Mouse (Mus musculus): ENCODE measurements around the gene Unc93a2.
"Not testable (repeated sequence)": the region's sequence is repeated elsewhere in the genome, so short reads cannot be mapped to it uniquely, and the experiment has no call there.

Unc93a2 gene

DNA sequence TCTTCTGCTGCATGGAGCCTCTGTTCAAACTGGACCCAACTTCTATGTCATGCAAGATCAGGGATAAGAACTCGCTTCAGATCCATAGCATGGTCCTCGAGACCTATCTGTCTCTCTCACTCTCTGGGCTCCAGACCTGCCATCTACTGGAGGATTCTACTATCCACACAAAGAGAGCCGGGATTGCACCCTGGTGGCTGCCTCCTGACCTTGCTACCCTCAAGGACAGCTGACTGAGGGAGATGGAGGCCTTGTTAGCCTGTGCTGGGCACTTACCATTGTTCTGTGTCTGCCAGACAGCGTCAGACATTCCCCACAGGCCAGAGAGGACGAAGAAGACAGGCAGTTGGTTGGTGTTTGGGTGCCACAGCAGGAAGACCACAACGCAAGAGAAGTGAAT lies 15.9 kb downstream of the Unc93a2 start:
- DNase-seq, result not testable (repeated sequence)

DNA sequence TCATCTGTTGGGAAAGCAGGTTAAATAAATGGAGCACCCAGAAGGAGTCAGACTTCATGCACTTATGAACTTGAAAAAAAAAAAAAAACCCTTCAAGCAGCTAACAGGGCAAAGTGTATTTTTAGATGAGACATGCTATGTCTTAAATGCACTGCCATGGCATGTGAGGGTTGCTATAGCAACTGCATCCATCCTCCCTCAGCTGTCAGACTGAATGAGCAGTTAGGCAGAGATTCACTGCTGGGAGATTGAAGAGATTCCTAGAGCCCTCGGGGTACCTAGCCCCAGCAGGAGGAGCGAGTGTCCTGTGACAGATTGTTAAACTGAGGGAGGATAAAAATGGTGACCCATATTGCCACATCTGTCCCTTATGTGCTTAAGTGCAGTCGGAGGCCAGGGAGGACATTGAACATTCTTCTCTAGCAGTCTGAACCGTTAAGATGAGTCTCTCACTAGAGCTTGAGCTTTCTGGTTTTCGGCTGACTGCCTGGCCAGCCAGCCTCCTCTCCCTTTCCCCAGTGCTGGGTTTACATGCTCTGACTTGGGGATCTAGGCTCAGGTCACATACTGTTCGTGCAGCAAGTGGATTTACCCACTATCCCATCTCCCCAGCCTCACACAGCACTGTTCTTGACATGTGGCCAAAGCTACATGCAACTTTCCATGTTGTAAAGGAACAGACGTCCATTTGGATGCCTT lies 18.4 kb downstream of the Unc93a2 start:
- DNase-seq, result not testable (repeated sequence)

DNA sequence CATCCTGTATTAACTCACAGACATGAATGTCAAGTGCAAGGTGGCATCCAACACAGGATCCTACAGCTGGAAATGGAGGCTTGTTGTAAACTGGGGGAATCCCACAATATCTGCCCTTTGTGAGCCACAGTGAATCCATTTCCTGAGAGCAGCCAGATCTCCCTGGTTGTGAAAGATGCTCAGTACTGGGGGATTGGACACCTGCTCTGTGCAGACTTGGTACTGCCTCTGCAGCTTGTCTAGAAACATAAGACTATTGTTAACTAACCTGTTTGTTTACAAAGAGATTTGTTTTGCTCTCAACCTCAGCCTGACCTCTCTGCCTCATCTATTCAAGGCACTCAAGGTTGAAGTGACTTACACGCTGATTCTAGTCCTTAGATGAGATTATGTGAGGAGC lies 19.0 kb downstream of the Unc93a2 start:
- not testable (repeated sequence) for DNase-seq

DNA sequence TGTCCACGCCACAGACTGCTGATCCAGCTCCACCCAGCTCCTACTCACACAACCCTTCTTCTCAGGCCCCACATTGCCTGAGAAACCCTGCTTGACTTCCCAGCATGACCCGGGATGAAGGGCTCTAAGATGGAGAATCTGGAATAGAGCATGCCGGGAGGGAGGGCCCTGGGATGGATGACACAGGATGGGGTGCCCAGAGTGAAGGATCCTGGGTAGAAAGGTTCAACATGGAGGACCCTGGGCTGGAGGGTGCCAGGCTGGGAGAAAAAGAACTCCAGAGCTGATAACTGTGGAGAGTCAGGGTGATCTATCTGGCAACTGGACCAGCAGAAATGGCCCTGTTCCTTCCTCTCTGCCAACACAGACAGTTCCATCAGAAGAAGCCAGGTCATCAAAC lies 19.6 kb downstream of the Unc93a2 start:
- not testable (repeated sequence) for DNase-seq

DNA sequence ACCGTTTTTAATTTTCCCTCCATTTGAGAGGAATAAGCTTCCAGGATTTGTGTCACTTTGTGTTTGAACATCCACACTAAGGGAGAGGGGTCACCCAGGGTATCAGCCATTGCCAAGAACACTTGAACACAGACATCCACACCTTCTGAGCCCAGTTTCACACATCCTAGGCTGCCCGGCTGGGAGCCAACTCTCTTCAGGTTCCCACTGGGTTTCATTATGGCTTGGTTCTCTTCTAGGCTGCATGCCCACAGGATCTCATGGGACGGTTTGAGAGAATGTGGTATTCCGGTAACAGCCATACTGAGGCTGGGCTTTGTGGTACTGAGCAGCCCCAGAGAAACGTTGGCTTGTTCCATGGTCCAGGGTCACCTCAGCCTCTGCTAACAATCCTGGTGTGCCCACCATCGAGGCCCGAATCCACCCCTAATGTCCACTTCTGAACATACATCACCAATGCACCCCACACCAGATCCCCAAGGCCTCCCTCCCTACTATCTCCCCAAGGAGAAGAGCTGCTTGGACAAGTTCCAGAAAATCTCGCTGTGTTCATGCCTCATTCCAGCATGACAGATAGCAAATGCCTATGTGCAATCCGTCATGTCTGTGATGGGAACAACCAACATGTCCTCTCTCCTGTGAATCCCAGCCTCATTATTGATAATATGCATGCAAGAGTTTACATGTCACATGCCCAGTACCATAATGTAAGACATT lies 24.4 kb downstream of the Unc93a2 start:
- not testable (repeated sequence) for DNase-seq

DNA sequence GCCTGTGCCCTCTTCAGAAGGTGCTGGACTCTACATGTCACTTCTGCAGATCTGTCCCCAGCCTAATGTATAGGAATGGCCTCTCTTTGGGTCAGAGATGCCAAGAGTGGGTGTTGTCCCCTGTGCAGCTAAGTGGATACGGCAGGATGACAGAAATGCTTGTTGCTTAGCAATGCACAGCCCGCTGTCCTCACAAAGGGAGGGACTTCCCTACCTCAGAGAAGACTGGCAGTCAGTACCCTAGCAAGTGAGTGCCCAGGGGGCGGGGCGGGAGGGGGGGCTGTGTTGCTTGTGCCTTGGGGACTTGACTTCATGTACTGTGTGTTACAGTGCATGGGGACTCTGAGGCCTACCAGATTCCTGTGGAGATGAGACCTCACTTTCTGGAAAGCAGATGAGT lies 25.5 kb downstream of the Unc93a2 start:
- DNase-seq, result not testable (repeated sequence)

DNA sequence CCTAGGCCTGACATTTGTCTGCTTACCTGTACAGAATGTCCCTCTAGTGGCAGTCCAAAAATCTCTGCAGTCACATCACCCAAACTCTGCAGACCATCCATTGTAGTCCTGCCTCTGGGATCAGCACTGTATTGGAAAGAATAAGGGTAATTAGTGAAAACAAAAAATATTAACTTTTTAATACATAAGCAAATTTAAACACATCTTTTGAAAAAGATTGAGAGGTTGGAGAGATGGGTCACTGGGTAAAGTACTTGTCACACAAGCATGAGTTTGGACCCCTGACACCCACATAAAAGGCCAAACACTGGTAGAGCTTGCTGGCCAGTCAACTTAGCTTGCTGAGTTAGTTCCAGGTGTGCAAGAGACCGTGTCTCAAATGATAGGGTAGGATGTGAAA lies 32.7 kb downstream of the Unc93a2 start, which contains the start of gene Ttll2:
Ttll2 (minus strand) TSS at position 101 of the 400 bp plus-strand sequence.
- DNase-seq, result not testable (repeated sequence)

DNA sequence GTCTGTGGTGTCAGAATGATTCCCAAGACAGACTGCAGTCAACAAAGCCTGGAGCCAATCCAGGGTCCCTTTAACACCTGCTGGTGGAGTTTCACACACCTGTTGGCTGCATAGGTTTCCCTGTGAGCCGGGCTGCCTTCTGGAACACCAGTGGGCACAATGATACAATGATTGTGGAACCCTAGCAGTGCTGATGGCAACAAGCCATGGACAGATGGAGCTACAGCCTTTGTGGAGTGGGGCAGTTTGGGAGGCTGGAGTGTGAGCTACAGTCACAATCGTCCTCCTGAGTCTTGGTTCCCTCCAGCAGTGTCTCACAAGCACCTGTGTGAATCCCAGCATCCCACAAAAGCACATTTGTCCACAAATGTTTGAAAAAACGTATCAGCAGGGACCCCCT lies 36.5 kb downstream of the Unc93a2 start:
- not testable (repeated sequence) for DNase-seq

DNA sequence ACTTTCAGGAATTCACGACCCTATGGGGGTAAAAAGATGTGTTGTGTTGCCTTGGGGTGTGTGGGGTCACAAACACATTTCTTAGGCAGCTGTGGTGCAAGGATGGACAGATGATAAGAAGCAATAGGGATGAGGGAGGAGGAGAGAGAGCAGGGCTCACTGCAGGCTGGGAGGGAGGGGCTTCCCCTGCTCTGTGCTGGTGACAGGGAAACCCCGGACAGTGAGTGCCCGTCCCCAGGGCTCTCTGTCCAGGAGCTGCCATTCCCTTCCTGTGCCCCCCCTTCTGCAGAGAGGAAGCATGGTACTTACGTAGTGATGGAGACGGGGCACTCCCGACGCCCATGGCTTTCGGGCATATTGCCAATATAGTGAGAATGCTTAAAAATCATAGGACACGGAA lies 47.9 kb downstream of the Unc93a2 start:
- DNase-seq, result not testable (repeated sequence)

DNA sequence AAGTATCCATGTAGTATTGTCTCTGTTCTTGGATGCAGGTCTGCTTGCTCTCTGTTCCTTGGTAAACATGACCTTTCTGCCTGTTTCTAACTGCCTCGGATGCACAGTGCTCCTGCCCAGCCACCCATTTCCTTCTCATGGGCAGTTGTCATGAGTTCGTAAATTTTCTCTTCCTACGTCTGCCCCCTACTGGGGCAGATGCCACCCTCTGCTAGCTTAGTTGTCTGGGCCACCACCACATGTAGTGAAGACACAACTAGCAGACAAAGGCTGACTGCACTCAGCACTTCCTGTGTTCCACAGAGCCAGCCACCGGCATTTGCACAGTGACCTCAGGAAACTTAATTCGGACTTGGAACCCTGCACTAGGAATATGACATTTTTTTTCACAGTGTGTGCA lies 52.5 kb downstream of the Unc93a2 start:
- not testable (repeated sequence) for DNase-seq

DNA sequence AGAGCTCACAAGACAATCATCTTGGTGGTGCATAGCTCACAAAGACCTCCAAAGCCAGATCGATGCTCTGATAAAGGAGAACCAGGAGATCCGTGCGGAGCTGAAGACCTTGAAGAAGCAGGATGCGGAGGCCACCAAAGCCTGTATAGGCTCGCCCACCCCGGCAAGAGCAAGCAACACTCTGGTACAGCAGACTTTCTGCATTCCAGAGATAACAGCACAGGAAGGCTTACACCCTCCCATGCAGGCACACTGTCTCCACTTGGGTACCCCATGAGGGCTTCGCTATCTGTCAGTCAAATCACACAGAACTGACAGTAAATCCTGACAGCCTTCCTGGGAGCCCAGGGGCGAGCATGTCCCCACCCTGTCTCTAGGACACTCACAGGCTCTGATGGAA lies 58.8 kb downstream of the Unc93a2 start:
- not testable (repeated sequence) for DNase-seq

DNA sequence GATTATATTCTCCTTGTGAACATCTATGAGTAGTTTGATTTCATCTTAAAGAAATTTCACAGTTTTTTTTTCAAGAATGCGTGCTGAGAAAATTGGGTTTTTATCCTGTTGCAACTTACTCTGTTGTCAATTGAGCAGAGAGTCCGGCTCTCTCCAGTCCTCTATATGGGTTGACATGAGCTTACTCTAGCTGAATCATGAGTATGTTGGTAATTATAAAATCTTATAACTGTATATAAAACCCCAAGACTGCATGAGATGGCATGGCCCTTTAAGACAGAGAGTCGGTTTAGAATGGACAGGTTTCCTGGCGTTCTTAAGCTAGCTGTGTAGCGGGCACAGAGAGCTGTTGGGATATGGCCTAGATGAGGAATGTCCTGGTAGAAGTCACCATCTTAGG lies 60.9 kb downstream of the Unc93a2 start, which contains the start of gene Tcp10a:
Tcp10a (plus strand) TSS at position 301 of the 400 bp plus-strand sequence.
- not testable (repeated sequence) for DNase-seq

DNA sequence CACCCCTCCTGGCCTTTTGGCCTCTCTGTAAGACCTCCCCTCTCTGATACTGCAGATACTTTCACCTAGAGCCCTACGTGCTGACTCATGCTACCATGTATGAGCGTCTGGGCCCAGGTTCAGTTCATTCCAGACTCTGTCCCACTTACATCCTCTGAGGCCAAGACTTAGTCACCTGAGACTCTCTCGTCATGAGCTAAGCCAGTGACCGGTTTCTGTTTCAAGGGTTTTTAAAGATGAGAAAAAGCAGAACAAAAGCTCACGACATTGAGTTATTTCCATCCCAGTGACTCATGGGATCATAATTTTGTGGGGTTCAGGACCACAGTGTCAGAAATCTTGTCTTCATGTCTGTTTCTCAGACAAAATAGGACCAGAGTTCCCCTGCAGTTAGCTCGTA lies 65.5 kb downstream of the Unc93a2 start:
- DNase-seq, result not testable (repeated sequence)

DNA sequence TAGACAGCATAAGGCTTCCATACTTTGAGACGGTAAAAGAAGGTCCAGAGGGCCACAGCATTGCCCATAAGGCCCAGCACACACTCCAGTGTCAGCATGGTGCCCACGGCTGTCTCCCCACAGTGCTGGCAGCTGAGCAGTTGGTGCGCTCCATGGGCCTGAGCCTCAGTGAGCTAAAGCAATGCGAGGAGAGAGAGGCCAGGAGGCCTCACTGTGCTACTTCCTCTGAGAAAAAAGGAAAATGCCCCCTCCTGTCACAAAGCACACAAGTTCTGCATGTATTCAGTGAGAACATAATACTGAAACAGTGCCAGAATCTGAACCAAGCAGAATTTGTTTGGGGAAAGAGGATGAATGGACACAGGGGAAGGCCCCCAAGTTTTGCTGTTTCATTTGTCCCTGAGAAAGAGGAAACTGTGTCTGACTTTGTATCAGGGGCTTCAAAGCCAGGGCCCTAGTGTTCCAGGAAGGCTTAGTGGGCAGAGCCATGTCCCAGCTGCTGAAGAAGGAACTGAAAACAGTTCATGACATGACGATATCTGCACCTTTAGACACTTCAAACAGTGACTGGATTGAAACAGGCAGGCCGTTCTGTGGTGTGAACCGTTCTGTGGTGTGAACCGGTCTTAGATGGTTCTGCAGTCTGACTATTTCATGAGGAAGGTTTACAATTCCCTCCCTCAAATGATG lies 69.4 kb downstream of the Unc93a2 start:
- DNase-seq, result not testable (repeated sequence)

Data from thymus, postnatal 36 days (tissue).